Mouse (Mus musculus): Measurements from ENCODE around the gene Prr23a1. TPM values are rescaled to one million over a fixed set of nuclear protein-coding genes. Genes with fewer than 3 reads are reported as not detected.

Gene Prr23a1
- total RNA-seq, 2 experiments from 2014 or later, result not detected

Other genes with a start within 250 kb of the Prr23a1 start
- gene Mrps22, start 240.8 kb upstream of the Prr23a1 start, total RNA-seq (2021), result 10 to 100 TPM; 29.6 to 35.2 TPM
- not detected for gene Prr23a2, start 14.0 kb downstream of the Prr23a1 start, total RNA-seq (2021)
- gene Prr23a3, start 22.3 kb downstream of the Prr23a1 start, total RNA-seq (2021), result not detected
- gene 7420426K07Rik, start 60.6 kb downstream of the Prr23a1 start, total RNA-seq (2021), result not detected
- gene Foxl2, start 112.8 kb downstream of the Prr23a1 start, total RNA-seq (2021), result 1 to 10 TPM in 1 of 2 experiments, under 1 TPM in 1; 0.89 to 1.1 TPM
- 10 to 100 TPM; 56.0 to 56.9 TPM for gene Faim, start 143.9 kb downstream of the Prr23a1 start, total RNA-seq (2021)
- gene Gm1123, start 193.2 kb downstream of the Prr23a1 start, total RNA-seq (2021), result not detected

All from layer of hippocampus, adult 18-20 months (tissue).